Mouse (Mus musculus): Measurements from ENCODE around the gene Fyn. TPM values are rescaled to one million over a fixed set of nuclear protein-coding genes. Genes with fewer than 3 reads are reported as not detected.

The Fyn gene
- polyA plus RNA-seq, 1 experiment = 76.1 TPM

GRCm38 (mm10) chr10:39392900-39393483 is 24.3 kb downstream of the Fyn start:
- DNase-seq = no peak
- Histone ChIP-seq H3K27me3 (ENCODE audit: control insufficient read depth, insufficient read depth, low read length) (no peaks in the 10 kb centered on the region), H3K36me3 (ENCODE audit: control insufficient read depth, insufficient read depth, low read length) (peaks cover 5% of the 10 kb centered on the region), H3K4me1 (replicated peaks; ENCODE audit: control insufficient read depth, insufficient read depth, low read length) (no peaks in the 10 kb centered on the region), H3K27ac (ENCODE audit: control insufficient read depth, insufficient read depth, low read length) (no peak overlapping the region), H3K4me3 (ENCODE audit: control insufficient read depth, insufficient read depth, low read length) (no peak overlapping the region)
- WGBS = 95% methylated on average over 6 of the region's 6 CpGs
- TF ChIP-seq CTCF (IDR thresholded peaks at IDR 0.05; ENCODE audit: borderline replicate concordance, control insufficient read depth, extremely low read depth, insufficient read depth, low read length, poor library complexity) (no peak), POLR2A (IDR thresholded peaks at IDR 0.05; ENCODE audit: control insufficient read depth, extremely low read depth, insufficient read depth, low read length, poor library complexity) (no peak)

DNA sequence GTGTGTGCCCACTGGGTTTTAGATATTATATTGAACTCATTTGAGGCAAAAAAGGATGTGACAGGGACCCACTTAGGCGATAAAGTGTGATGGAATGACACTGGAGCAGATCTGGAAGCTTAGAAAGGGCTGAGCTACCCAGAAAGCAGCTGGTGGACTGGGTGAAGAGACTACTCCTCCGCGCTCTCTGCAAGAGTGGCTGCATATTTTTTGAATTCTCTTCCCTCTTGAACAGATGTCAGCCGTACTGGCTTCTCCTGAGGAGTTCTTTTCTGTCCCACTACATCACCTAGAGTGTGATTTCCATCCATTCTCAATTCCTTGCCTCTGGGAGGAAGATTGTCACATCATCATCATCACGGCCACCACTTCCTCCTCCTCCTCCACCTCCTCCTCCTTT is 26.9 kb downstream of the Fyn start:
- no peaks in the 10 kb centered on the region for H3K27me3 ChIP-seq (ENCODE audit: control insufficient read depth, insufficient read depth, low read length)
- 97% methylated on average over 5 of the region's 5 CpGs for WGBS
- peaks cover 8% of the 10 kb centered on the region for H3K36me3 ChIP-seq (ENCODE audit: control insufficient read depth, insufficient read depth, low read length)
- no peak overlapping the region for H3K4me3 ChIP-seq (ENCODE audit: control insufficient read depth, insufficient read depth, low read length)
- peaks cover 2% of the 10 kb centered on the region; the same call in 1 of the 2 replicates for H3K4me1 ChIP-seq (replicated peaks; ENCODE audit: control insufficient read depth, insufficient read depth, low read length)
- TF ChIP-seq CTCF (IDR thresholded peaks at IDR 0.05; ENCODE audit: borderline replicate concordance, control insufficient read depth, extremely low read depth, insufficient read depth, low read length, poor library complexity) (no peak), POLR2A (IDR thresholded peaks at IDR 0.05; ENCODE audit: control insufficient read depth, extremely low read depth, insufficient read depth, low read length, poor library complexity) (no peak)
- H3K27ac ChIP-seq (ENCODE audit: control insufficient read depth, insufficient read depth, low read length) = no peak overlapping the region
- DNase-seq = no peak

DNA sequence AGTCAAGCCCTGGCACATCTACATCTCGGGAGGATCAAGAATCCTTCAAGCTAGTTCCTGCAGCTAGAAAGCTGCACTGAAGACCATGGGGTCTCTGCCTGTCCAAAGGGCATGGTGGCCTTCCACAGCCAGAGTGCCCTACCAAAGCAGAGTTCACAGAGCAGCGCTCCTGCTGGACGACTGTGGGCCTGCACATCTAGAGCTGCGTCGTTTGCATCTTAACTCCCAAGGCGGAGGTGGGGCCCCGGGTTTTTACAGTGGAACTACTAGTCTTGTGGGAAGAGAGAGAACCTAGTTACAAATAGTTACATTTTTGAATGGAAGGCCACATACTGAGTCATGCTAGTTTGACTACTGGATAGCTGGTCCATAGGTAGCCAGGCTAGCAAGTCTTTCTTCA is 30.3 kb downstream of the Fyn start:
- Histone ChIP-seq H3K4me1 (replicated peaks; ENCODE audit: control insufficient read depth, insufficient read depth, low read length) (peaks cover 10% of the 10 kb centered on the region), H3K27me3 (ENCODE audit: control insufficient read depth, insufficient read depth, low read length) (no peaks in the 10 kb centered on the region), H3K36me3 (ENCODE audit: control insufficient read depth, insufficient read depth, low read length) (peaks cover 3% of the 10 kb centered on the region; the same call in 1 of the 2 replicates), H3K27ac (ENCODE audit: control insufficient read depth, insufficient read depth, low read length) (no peak overlapping the region), H3K4me3 (ENCODE audit: control insufficient read depth, insufficient read depth, low read length) (no peak overlapping the region)
- TF ChIP-seq CTCF (IDR thresholded peaks at IDR 0.05; ENCODE audit: borderline replicate concordance, control insufficient read depth, extremely low read depth, insufficient read depth, low read length, poor library complexity) (no peak), POLR2A (IDR thresholded peaks at IDR 0.05; ENCODE audit: control insufficient read depth, extremely low read depth, insufficient read depth, low read length, poor library complexity) (no peak)
- WGBS = 94% methylated on average over 7 of the region's 7 CpGs
- DNase-seq = no peak

DNA sequence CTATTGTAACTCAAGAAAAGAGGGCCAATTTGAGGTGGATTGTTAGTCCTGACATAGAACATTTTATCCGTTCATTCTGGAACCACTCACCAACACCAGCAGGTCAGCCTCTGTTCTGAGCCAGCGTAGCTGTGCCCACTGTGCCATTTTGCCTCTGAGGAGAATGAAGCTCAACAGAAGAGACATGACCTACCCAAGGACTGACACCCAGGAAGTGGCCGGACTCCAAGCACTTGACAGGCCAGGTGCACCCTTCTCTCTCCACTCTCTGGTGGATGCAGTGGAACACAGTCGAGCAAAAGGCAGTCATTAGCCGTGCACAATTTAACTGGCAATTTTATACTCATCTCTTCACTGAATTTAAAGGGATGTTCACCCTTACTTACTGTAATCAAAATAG is 31.5 kb downstream of the Fyn start:
- no peaks in the 10 kb centered on the region for H3K27me3 ChIP-seq (ENCODE audit: control insufficient read depth, insufficient read depth, low read length)
- H3K27ac ChIP-seq (ENCODE audit: control insufficient read depth, insufficient read depth, low read length) = no peak overlapping the region
- no peak for DNase-seq
- WGBS = 94% methylated on average over 5 of the region's 5 CpGs
- H3K4me1 ChIP-seq (replicated peaks; ENCODE audit: control insufficient read depth, insufficient read depth, low read length) = peaks cover 10% of the 10 kb centered on the region
- no peak for TF ChIP-seq POLR2A (IDR thresholded peaks at IDR 0.05; ENCODE audit: control insufficient read depth, extremely low read depth, insufficient read depth, low read length, poor library complexity)
- TF ChIP-seq CTCF (IDR thresholded peaks at IDR 0.05; ENCODE audit: borderline replicate concordance, control insufficient read depth, extremely low read depth, insufficient read depth, low read length, poor library complexity) = no peak
- H3K36me3 ChIP-seq (ENCODE audit: control insufficient read depth, insufficient read depth, low read length) = peaks cover 3% of the 10 kb centered on the region; the same call in 1 of the 2 replicates
- H3K4me3 ChIP-seq (ENCODE audit: control insufficient read depth, insufficient read depth, low read length) = no peak overlapping the region

- Histone ChIP-seq H3K36me3 (ENCODE audit: control insufficient read depth, insufficient read depth, low read length) (peaks cover 3% of the 10 kb centered on the region; the same call in 1 of the 2 replicates), H3K4me1 (replicated peaks; ENCODE audit: control insufficient read depth, insufficient read depth, low read length) (peaks cover 10% of the 10 kb centered on the region), H3K27ac (ENCODE audit: control insufficient read depth, insufficient read depth, low read length) (peak overlapping the region; percentile 25; the same call in 1 of the 2 replicates), H3K27me3 (ENCODE audit: control insufficient read depth, insufficient read depth, low read length) (no peaks in the 10 kb centered on the region), H3K4me3 (ENCODE audit: control insufficient read depth, insufficient read depth, low read length) (no peak overlapping the region)
- TF ChIP-seq POLR2A (IDR thresholded peaks at IDR 0.05; ENCODE audit: control insufficient read depth, extremely low read depth, insufficient read depth, low read length, poor library complexity) (no peak), CTCF (IDR thresholded peaks at IDR 0.05; ENCODE audit: borderline replicate concordance, control insufficient read depth, extremely low read depth, insufficient read depth, low read length, poor library complexity) (no peak)
- no peak for DNase-seq
- 27% methylated on average over 6 of the region's 6 CpGs for WGBS
Measured at GRCm38 (mm10) chr10:39402487-39402886, 33.8 kb downstream of the Fyn start.

- no peak for DNase-seq
- WGBS = 95% methylated on average over 6 of the region's 6 CpGs
Measured at GRCm38 (mm10) chr10:39403706-39404105, 35.1 kb downstream of the Fyn start.

More at GRCm38 (mm10) chr10:39403706-39404105, 35.1 kb downstream of the Fyn start:
- H3K4me1 ChIP-seq (replicated peaks; ENCODE audit: control insufficient read depth, insufficient read depth, low read length) = peaks cover 10% of the 10 kb centered on the region
- H3K4me3 ChIP-seq (ENCODE audit: control insufficient read depth, insufficient read depth, low read length) = no peak overlapping the region
- no peak overlapping the region for H3K27ac ChIP-seq (ENCODE audit: control insufficient read depth, insufficient read depth, low read length)
- H3K27me3 ChIP-seq (ENCODE audit: control insufficient read depth, insufficient read depth, low read length) = no peaks in the 10 kb centered on the region
- TF ChIP-seq POLR2A (IDR thresholded peaks at IDR 0.05; ENCODE audit: control insufficient read depth, extremely low read depth, insufficient read depth, low read length, poor library complexity) (no peak), CTCF (IDR thresholded peaks at IDR 0.05; ENCODE audit: borderline replicate concordance, control insufficient read depth, extremely low read depth, insufficient read depth, low read length, poor library complexity) (no peak)
- peaks cover 3% of the 10 kb centered on the region; the same call in 1 of the 2 replicates for H3K36me3 ChIP-seq (ENCODE audit: control insufficient read depth, insufficient read depth, low read length)
